Mouse (Mus musculus) urinary bladder, postnatal 4 days (tissue): ENCODE data around the gene Smad6.

Experiments
- DNase-seq, 2 experiments: peaks; one replicate each; pipeline ENCODE4 v3.0.0; 2021 to 2022; ENCODE audit warnings: low spot score in 2 of 2

Smad6 gene

DNA sequence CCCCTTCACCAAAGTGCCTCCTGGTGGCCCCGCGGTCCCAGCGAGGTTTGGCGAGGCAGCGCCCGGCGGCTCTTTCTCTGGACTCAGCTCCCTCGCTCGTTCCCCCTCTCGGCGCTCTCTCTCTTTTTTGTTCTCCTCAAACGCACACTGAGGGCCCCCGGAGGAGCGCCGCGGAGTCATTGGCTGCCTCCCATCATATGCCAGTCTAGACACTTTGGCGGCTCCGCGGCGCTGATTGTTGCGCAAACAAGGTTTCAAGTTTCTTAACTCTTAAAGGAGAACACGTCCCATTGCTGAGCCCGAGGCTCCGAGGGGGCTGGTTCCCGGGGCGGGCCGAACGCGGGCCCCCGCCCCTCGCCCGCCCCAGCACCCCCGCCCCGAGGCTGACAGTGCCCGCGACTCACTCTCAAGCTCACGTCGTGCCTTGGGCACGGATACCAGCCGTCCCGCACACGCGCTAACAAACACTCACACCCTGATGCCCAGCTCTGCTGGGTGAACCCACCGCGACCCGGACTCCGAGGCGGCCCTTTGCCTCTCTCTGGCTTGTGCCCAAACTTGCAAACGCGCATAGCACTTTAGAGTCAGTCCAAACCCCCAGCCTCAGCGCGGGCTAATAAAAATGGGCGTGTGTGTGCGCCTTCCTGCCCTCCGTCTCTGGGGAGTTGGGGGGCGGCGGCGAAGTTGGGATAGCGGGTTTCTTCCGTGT is at the start of gene Smad6:
Gene Smad6, minus strand, starts transcription at position 207 of the 709 bp plus-strand sequence.
- peak; percentile 92 to 93 for DNase-seq

DNA sequence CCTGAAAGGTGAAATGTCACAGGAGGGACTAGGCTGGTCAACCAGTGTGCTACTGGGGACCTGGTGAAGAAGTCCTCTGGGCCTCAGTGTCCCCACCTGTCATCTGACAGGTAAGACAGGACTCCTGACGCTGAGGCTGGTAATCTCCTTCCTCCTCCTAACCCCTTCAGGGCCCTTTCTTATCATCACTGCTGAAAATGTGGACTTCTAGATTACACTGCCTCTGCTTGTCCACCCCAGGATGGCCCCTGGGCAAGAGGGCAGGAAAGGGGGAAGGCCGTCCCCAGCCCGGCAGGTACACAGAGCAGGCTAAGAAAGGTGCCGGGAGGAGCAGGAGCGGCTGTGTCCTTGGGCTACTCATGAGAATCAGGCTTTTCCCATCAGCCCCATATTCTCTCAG is 48.8 kb upstream of the Smad6 start:
- DNase-seq = no peak

DNA sequence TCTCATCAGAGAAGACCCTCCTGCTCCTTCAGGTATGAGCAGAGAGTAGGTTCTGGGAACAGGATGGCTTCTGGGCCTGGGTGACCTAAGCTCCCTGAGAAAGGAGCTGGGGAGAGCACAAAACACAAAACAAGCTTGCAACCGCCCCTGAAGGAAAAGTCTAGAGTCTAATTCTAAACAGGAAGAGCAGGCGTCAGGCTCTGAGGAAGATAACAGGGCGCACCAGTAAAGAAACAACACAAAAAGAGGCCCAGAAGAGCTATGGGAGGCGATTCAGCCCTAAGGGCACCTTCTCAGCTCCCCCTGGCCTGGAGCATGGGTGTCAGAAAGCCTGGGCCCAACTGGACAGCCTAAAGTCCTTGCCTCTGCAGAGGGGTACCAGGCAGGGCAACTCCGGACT is 47.3 kb upstream of the Smad6 start:
- DNase-seq = no peak

DNA sequence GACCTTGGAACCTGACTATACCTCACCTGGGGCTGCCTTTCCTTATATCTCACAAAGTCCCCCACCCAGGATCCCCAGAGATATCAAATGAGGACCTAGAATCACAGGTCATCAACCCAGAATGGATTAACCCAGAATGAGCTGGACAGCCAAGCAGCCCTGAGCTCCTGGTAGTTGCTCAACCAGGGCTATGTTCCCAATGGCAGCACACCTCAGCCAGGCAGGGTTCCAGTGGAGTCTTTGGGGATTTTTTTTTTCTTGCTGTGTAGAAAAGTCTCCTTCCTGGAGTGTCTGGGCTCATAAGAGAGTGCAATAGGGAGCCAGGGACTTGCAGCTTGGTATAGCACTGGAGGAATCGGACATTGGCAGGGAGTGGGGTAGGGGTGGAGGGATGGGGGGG is 46.7 kb upstream of the Smad6 start:
- DNase-seq = no peak

DNA sequence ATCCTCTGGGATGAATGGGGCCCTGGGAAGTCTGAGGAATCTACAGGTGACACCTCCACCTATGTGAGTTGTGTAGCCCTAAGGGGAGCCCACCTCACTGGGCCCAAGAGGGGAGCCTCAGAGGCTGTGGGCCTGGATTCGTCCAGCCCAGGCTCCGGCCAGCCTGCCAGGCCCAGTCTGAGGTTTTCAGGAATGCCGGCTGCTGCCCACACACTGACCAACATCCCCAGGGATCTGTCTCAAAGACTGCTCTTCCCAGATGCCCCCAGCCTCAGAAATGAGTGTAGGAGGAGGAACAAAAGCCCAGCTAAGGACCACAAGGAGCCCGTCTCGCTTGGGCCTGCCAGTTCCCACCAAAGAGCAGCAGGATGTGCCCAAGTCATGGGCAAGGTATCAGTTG is 45.9 kb upstream of the Smad6 start:
- no peak for DNase-seq

DNA sequence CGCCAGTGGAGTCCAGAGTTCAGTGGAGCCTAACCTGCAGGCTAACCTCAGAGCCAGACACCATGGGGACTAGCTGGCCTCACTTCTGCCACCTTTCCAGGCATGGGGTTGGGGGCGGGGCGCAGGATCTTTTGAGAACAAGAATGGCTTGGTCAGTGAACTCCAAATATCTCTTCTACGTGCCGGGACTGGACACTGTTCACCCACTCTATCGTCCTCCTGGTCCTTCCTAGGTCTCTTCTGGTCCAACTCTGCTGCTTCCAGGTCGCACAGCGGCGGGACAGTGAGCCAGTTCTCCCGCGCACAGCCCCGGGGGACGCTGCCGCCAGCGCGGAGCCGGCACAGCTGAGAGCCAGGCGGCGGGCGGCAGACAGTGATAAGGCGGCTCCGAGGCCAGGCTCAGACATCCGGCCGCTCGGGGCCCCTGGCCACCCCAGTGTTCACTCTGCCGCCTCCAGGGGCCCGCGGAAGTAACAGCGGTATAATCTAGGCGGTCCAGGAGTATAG is 38.2 kb upstream of the Smad6 start:
- DNase-seq = peak in 1 of 2 experiments; percentile 42

DNA sequence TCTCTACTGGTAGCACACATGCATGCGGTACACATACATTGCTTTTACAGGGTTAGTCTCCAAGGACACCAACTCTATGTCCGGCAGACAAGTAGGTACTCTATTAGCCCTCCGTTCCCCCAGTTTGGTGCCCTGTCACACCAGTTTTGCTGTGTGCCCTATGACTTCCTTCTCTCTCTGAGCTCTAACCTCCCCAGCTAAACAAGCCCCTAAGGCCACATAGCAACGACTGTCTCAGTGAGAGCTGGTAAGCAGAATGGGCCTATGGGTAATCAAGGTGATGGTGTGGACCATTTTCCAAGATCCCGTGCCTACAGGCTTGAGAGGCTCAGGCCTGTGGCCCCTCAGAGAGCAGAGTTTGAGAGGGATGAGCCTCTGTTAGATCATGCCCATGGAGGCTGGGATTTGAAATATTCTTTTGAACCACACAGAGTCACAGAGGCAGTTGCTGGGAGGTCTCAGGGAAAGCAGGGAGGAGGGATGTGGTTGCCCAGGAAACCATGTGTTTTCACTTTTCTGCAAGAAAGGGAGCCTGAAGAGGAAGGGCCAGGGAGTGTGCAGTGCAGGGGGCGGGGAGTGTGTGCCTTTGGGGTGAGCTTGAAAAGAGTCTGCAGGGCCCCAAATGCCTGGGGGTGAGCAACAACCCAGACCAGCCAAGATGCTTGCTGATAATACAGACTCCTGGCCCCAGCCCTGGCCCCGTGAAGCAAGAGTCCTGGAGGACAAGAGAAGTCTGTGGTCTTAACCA is 36.2 kb upstream of the Smad6 start:
- no peak for DNase-seq

DNA sequence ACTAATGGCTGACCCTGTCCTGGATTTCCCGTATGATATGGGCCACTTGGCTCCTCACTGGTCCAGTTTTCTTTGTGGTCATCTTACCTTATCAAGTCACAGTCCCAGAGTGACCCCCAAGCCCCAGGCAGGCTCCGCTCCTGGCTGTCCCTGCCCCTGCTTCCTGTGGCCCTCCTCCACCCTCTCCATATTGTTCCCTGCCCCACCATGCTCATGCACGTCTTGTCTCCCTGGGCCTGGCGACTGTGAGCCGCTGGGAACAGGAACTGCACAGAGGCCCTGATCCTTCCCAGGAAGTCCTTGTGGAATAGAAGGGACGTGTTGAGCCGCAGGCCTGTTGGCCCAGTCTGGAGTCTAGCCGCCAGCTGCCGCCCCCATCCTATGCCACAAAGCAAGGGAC is 33.3 kb upstream of the Smad6 start:
- DNase-seq = no peak

DNA sequence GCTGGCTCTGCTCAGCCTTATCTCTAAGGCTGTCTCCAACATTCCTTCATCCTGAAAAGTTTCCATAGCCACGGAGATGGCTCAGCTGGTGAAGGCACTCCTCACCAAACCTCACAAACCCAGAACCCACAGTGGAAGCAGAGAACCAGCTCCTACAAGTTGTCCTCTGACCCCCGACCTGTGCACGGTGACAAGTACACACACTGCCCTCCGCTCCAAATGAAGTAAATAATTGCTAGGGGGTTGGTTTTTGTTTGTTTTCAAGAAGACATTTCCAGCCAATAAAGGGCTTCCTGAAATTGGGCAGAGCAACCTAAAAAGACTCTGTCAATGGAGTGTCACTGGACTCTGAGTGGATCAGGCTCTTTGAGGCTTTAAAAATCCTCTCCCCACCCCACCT is 31.9 kb upstream of the Smad6 start:
- no peak for DNase-seq

DNA sequence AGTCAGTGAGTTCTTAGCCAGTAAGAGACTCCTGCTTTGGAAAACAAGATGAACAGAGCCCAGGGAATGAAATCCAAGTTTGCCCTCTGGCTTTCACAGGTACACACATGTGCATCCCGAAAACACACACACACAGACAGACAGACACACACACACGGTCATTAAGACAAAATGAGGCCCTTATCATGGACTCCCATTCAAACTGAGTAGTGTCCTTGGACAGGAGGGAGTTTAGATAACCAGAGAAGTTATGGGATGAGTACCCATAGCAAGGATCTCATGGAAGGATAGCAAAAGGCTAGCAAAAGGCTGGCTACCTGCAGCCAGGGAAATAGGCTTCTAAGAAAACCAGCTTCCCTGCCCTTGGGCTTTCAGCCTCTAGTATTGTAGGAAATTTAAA is 29.4 kb upstream of the Smad6 start:
- DNase-seq = no peak

DNA sequence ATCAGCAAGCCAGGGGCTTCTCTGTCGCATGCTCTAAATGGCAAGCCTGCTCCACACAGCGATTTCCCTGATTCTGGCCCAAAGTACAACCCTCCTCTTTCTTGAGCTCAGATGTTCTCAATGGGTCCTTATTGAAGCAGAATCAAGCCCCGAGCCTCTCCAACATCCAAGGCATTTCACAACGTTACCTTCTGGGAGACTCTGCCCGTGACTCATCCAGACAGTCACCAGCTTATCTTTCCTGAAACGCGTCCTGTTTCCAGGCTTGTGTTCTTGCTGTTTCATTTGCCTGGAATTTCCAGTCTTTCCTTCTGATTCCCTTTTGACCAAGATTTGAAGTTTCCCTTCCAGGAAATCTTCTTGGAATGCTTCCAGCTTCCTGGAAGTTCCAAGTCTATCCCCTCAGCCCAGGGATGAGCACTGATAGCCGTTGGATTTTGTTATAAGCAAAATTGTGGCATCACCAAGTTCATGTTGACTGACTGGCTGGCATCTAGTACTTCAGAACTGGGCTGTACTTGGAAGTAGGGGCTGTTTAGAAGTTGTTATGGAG is 28.7 kb upstream of the Smad6 start:
- DNase-seq = no peak

DNA sequence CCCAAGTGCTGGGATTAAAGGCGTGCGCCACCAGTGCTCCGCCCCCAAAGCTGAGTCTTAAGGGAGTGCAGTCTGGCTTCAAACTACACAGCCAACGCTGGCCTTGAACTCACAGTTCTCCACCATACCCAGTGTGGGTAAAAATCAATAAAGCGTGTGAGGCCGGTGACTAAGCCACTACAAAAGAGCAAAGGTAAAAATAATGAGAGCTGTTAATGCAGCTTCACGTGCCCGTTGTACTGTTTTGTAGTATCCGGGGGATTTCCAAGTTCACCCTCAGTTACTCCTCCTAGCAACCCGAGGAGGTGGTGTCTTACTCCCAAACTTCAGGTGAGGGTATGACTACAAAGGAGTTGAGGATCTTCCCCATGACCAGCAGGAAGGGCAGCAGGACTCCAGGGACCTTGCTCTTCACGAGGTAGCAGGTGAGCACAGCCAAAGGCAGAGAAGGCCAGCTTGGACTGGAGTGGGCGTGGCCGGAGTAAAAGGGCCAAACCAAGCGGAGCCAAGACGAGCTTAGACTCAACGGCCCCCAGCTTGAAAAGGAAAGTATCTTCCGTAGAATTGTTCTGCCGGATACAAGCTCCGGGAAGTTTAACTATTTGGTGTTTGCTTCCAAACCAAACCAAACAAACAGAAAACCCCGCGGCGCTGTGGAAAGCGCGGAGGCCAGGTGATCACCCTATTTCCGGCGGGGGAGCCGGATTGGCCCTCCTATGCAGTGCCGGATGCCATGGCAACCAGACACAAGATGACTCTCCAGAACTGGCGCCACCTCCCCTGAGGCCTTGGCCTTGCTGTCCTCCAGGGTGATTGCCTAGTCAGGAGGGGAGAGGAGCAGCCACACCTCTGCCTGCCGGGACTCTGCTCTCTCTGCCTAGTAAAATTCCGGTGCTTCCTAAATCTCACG is 27.9 kb upstream of the Smad6 start:
- peak; percentile 69 to 76 for DNase-seq

DNA sequence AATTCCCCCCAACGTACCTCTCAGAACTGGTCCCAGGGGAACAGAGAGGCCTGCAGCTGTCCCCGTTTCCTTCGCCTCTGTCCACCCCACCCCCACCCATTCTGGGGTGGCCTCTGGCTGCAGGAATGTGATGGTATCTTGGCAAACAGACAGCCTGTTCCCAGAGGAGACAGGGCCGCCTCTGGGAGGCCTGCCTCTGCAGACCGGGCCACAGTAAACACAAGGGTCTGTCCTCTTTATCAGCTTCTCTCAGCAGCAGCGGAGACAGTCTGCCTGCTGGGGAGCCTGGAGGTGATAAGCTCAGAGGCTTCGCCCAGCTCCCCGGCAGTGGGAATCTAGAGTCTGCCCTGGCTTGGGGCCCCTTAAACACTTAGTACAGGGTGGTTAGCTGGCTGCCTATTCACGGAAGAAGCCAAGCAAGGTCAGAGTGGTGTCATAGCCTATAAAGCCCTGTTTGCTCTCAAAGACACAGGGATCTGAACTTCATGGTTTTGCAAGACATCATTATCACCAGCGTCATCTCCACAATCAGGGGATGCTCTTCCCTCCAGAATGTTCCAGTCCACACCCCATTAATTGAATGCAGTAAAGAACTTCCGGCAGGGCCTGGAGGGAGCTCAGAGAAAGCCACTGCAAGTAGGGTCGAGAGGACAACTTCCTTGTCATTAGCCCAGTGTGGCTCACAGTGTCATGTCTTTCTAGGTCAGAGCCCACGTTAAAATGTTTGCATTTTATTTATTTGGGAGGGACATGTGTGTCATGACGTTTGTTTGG is 23.4 kb upstream of the Smad6 start:
- DNase-seq = peak in 1 of 2 experiments; percentile 77

DNA sequence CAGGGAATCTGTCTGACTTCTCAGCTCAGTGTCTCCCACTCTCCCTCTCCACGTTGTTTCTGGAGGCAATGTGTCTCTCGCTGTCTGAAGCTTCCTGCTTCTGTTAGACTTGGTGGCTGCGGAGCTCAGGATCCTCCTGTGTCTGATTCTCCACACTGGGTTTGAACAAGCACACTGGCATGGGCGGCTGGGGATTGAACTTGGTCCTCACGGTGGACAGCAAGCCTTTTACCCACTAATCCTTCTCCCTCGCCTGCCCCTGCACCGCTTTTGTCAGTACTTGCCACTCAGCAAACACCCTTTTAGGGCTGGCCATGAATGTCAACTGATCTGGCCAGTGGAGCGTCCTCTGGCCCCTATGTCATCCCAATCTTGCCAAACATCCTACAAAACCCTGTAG is 22.5 kb upstream of the Smad6 start:
- no peak for DNase-seq

DNA sequence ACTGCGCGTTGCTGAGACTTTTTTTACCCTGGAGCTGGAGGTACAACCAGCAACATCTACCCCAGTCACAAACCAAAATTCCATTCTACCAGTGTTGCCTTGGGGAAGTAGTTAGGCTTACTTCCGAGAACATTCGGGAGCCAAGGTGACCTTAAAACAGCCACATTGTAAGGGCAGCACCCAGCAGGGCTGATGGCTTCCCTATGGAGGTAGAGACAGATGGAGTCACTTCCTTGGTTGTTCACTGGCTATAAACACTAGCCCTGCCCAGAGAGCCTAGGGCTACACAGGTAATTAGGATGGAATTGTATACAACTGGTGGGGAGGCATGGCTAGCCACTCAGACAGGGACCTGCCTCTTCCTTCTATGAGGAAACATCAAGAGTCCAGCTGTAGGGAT is 21.1 kb upstream of the Smad6 start:
- no peak for DNase-seq

DNA sequence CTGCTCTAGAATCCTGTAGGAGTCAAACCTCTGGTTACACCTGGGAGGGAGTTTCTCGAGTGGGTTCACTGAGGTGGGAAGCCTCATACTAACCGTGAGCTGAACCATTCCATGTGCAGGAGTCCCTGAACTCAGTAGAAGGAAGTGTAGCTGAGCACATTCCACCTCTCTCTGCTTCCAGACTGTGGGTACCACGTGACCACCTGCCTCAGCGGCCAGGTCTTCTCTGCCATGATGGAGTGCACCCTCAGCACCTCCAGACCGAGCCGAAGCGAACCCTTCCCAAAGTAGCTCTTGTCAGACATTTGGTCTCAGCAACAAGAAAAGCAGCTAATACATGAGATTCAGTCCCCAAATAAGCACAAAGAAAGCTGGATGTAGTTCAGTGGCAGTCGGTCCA is 20.4 kb upstream of the Smad6 start:
- no peak for DNase-seq

DNA sequence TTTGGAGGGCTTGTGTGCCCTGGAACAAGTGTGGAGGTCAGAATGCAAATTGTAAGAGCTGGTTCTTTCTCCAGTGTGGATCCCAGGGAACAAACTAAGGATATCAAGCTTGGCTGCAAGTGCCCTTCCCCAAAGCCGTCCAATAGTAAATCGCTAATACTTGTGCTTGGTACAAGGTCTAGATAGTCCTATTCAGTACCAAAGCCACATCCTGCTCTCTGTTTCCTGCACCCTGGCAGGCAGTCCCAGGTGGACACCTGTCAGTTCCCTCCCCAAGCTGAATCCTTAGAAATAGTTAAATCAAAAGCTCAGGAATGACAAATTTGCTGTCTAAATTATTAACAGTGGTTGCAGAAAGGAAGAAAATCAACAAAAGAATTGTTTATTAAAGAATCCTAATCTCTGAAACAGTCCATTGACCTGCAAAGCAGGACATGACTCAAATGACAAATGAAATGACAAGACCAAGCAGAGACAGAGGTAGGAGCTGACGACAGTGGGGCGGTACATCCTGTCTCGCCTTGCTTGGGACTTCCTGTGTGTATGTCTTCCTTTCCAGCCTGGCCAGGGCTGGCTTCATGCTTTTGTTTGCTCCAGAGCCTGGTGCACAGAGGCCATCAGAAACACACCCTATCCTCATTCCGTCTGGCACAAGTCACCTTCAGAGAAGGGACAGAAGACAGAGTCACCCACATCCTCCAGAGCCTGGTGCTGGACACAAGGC is 8.2 kb upstream of the Smad6 start:
- DNase-seq = no peak

DNA sequence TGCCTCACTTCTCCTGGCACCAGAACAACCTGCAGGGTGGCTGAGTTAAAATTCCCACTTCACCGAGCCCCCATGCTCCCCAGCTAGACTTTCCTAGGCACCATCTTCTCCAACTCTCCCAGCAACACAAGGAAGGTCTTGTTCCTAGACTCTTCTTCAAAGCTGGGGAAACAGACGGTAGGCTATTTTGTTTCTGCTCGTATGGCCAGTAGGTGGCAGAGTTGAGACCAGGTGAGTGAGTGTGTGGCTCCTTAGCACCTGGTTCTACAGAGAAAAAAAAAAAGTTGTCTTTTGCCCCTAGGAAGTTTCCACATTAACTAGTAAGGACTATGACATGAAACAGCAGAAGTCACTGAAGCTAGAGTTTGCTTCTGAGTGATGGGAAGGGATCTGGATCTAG is 3.7 kb upstream of the Smad6 start:
- DNase-seq = peak in 1 of 2 experiments; percentile 69

DNA sequence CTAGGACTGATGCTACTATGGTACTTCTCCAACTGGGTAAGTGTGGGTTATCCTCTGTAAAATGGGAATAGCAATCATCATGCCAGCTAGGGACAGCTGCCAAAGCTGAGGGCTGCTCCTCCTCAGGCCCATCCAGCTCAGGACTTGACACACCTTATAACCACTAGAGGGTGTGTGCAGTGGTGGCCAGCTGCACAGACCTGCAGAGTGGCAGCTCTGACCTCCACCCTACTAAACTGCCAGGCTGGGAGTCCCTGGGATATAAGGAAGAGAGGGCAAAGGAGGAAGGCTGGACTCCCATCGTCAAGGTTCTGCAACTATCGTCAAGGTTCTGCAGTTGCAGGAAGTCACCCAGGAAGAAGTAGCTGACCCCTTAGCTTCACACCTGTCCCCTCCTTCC is 3.1 kb upstream of the Smad6 start:
- no peak for DNase-seq

DNA sequence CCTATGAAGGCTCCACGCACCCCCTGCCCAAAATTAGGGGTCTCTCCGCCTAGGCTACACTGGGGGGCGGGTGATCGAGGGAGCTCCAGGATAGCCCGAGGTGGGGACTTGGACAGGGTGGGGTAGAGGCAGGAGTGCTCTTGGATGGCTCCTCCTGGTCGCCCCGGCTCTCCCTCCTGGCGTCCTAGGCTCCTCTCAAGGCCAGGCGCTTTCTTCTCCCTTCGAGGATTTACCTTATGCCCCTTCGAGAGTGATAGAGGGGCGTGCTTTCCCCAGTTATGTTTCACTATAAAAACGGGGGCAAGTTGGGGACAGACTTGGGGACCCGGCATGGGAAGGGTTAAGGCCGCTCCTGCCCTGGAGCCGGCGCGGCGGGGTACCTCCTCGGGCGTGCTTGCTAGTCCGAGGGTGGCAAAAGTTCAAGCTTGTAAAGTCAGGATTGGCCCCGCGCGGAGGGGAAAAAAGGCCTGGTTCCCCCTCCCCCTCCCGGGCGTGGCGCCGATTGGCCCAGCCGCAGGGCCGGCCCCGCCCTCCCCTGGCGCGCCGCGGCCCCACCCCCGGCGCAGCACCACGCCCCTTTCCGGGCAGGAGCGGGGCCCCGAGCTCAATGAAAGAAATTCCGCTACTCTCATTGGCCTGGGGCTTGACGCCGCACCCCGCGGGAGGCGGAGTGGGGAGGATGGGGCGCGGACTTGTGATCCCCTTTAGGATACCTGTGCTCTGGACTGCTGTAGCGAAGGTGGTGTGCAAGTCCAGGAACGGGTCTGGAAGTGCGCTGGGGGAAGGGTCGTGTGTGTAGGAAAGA is 905 bp upstream of the Smad6 start:
- DNase-seq = peak; percentile 98
